Mouse (Mus musculus) kidney, embryonic 14.5 days (tissue): ENCODE data around the gene Scfd2. TPM values are rescaled to one million over a fixed set of nuclear protein-coding genes. Genes with fewer than 3 reads are reported as not detected.
A peak's percentile ranks its signal among the peaks of the same experiment; 100 is the strongest.

Source experiments
- ATAC-seq: fragments of 200-750 bp; cut with Nextera tagmentation; 2 replicates; pipeline ENCODE4 v1.8.0; 2017; ENCODE audit warnings: moderate number of reproducible peaks, mild to moderate bottlenecking, moderate TSS enrichment, moderate library complexity; ENCODE audit not compliant: low FRiP score, low TSS enrichment
- H3K27ac ChIP-seq: fragments of 300-500 bp; sonication (generic); 2 replicates; pipeline ENCODE4 v1.5.1; 2014; ENCODE audit warnings: low read depth, mild to moderate bottlenecking, low read length, moderate library complexity, mixed read lengths
- H3K27me3 ChIP-seq: fragments of 300-500 bp; sonication (generic); 2 replicates; pipeline ENCODE4 v1.6.1; 2014; ENCODE audit warnings: mild to moderate bottlenecking, low read length; ENCODE audit not compliant: control insufficient read depth, insufficient read depth
- H3K36me3 ChIP-seq: fragments of 300-500 bp; sonication (generic); 2 replicates; pipeline ENCODE4 v1.6.1; 2014; ENCODE audit warnings: low read length, mixed read lengths; ENCODE audit not compliant: control insufficient read depth, insufficient read depth
- H3K4me1 ChIP-seq: fragments of 300-500 bp; sonication (generic); 2 replicates; pipeline ENCODE4 v1.6.1; 2014; ENCODE audit warnings: low read length, mixed read lengths; ENCODE audit not compliant: control insufficient read depth, insufficient read depth
- H3K4me2 ChIP-seq: fragments of 300-500 bp; sonication (generic); replicated peaks from 2 replicates; pipeline ENCODE4 v1.6.1; 2014; ENCODE audit warnings: low read depth, mild to moderate bottlenecking, low read length
- H3K4me3 ChIP-seq: fragments of 300-500 bp; sonication (generic); 2 replicates; pipeline ENCODE4 v1.5.1; 2014; ENCODE audit warnings: mild to moderate bottlenecking, low read length
- H3K9ac ChIP-seq: fragments of 300-500 bp; sonication (generic); 2 replicates; pipeline ENCODE4 v1.6.1; 2014; ENCODE audit warnings: low read depth, mild to moderate bottlenecking, low read length, moderate library complexity
- H3K9me3 ChIP-seq: fragments of 300-500 bp; sonication (generic); 2 replicates; pipeline ENCODE4 v1.6.1; 2016; ENCODE audit warnings: low read length; ENCODE audit not compliant: control insufficient read depth
- WGBS: fragments of 180-500 bp; shearing (Covaris S2); extraction: QIAGEN DNeasy Blood & Tissue Kit; methylation state at CpG from one replicate; pipeline ENCODE4 v1.1.7; 2014; 5-methylcytosine and 5-hydroxymethylcytosine counted together
- polyA plus RNA-seq: library from polyadenylated mRNA; unstranded; fragments of >200 nt; fragmentation: Nextera tagmentation; extraction: Ambion mirVana; gene quantifications from 2 replicates; pipeline ENCODE4 v1.2.1, GENCODE M21; 2014

Gene Scfd2
- polyA plus RNA-seq, 1 experiment from 2014 or later, result 18.3 TPM

GRCm38 (mm10) chr5:74447517-74448334 lies 83.8 kb downstream of the Scfd2 start:
- Histone ChIP-seq H3K36me3 (no peaks in the 10 kb centered on the region), H3K4me2 (no peak overlapping the region), H3K9ac (no peak overlapping the region), H3K9me3 (no peaks in the 10 kb centered on the region), H3K27me3 (no peaks in the 10 kb centered on the region), H3K27ac (no peak overlapping the region), H3K4me1 (no peaks in the 10 kb centered on the region; the same call in 1 of the 2 replicates), H3K4me3 (no peak overlapping the region)
- 63% methylated on average over 10 of the region's 10 CpGs for WGBS
- no peak for ATAC-seq

- no peaks in the 10 kb centered on the region; the same call in 1 of the 2 replicates for H3K4me1 ChIP-seq
- ATAC-seq, result no peak
- WGBS, result 58% methylated on average over 3 of the region's 3 CpGs
- no peak overlapping the region for H3K27ac ChIP-seq
- no peaks in the 10 kb centered on the region for H3K36me3 ChIP-seq
- H3K4me3 ChIP-seq, result no peak overlapping the region
- no peaks in the 10 kb centered on the region for H3K27me3 ChIP-seq
- no peaks in the 10 kb centered on the region for H3K9me3 ChIP-seq
- no peak overlapping the region for H3K4me2 ChIP-seq
- no peak overlapping the region for H3K9ac ChIP-seq
Measured at GRCm38 (mm10) chr5:74445861-74446260, 85.7 kb downstream of the Scfd2 start.

- no peak overlapping the region for H3K27ac ChIP-seq
- H3K27me3 ChIP-seq, result no peaks in the 10 kb centered on the region
- H3K36me3 ChIP-seq, result no peaks in the 10 kb centered on the region
- WGBS, result 86% methylated on average over 8 of the region's 8 CpGs
- no peak overlapping the region for H3K4me3 ChIP-seq
- H3K4me1 ChIP-seq, result no peaks in the 10 kb centered on the region
- no peak overlapping the region for H3K4me2 ChIP-seq
- no peak overlapping the region for H3K9ac ChIP-seq
- no peak for ATAC-seq
- H3K9me3 ChIP-seq, result no peaks in the 10 kb centered on the region
Measured at GRCm38 (mm10) chr5:74438353-74438752, 93.2 kb downstream of the Scfd2 start.

GRCm38 (mm10) chr5:74433580-74434147 lies 97.9 kb downstream of the Scfd2 start:
- Histone ChIP-seq H3K9me3 (no peaks in the 10 kb centered on the region), H3K27ac (peak overlapping the region; percentile 68; the same call in 1 of the 2 replicates), H3K36me3 (no peaks in the 10 kb centered on the region), H3K4me3 (no peak overlapping the region), H3K9ac (no peak overlapping the region), H3K4me2 (peak overlapping the region; percentile 8; the same call in 1 of the 2 replicates), H3K4me1 (no peaks in the 10 kb centered on the region), H3K27me3 (no peaks in the 10 kb centered on the region)
- WGBS, result 20% methylated on average over 9 of the region's 9 CpGs
- no peak for ATAC-seq

GRCm38 (mm10) chr5:74432879-74433539 lies 98.5 kb downstream of the Scfd2 start:
- H3K9me3 ChIP-seq, result no peaks in the 10 kb centered on the region
- WGBS, result 24% methylated on average over 14 of the region's 14 CpGs
- no peaks in the 10 kb centered on the region for H3K4me1 ChIP-seq
- peak; percentile 71 for ATAC-seq
- no peaks in the 10 kb centered on the region for H3K36me3 ChIP-seq
- H3K4me2 ChIP-seq, result peak overlapping the region; percentile 22; the same call in 1 of the 2 replicates
- H3K4me3 ChIP-seq, result no peak overlapping the region
- H3K27ac ChIP-seq, result peak overlapping the region; percentile 74
- no peaks in the 10 kb centered on the region for H3K27me3 ChIP-seq
- H3K9ac ChIP-seq, result no peak overlapping the region

- Histone ChIP-seq H3K4me3 (no peak overlapping the region), H3K9me3 (no peaks in the 10 kb centered on the region), H3K27me3 (no peaks in the 10 kb centered on the region), H3K4me2 (no peak overlapping the region), H3K4me1 (no peaks in the 10 kb centered on the region), H3K36me3 (no peaks in the 10 kb centered on the region), H3K9ac (no peak overlapping the region), H3K27ac (no peak overlapping the region)
- 69% methylated on average over 5 of the region's 5 CpGs for WGBS
- ATAC-seq, result 0 out of 2 replicates have a peak, but pooled peaks have one; percentile 39
Measured at GRCm38 (mm10) chr5:74420615-74421132, 110.9 kb downstream of the Scfd2 start.

- no peak overlapping the region for H3K9ac ChIP-seq
Measured at GRCm38 (mm10) chr5:74412557-74412956, 119.0 kb downstream of the Scfd2 start.

GRCm38 (mm10) chr5:74404887-74405286 lies 126.7 kb downstream of the Scfd2 start:
- Histone ChIP-seq H3K4me3 (no peak overlapping the region), H3K4me1 (no peaks in the 10 kb centered on the region), H3K9me3 (no peaks in the 10 kb centered on the region), H3K4me2 (no peak overlapping the region), H3K27me3 (no peaks in the 10 kb centered on the region), H3K9ac (no peak overlapping the region), H3K27ac (no peak overlapping the region), H3K36me3 (no peaks in the 10 kb centered on the region)
- ATAC-seq, result no peak
- WGBS, result 92% methylated on average over 4 of the region's 5 CpGs

More at GRCm38 (mm10) chr5:74412557-74412956, 119.0 kb downstream of the Scfd2 start:
- Histone ChIP-seq H3K4me2 (no peak overlapping the region), H3K36me3 (no peaks in the 10 kb centered on the region), H3K4me1 (no peaks in the 10 kb centered on the region), H3K4me3 (no peak overlapping the region), H3K27ac (no peak overlapping the region), H3K9me3 (no peaks in the 10 kb centered on the region), H3K27me3 (no peaks in the 10 kb centered on the region)
- WGBS, result 95% methylated on average over 3 of the region's 3 CpGs
- no peak for ATAC-seq
